Mouse (Mus musculus): ENCODE results near the gene Ankrd44.

Gene Ankrd44

GRCm38 (mm10) chr1:54882856-54883467, 43.2 kb downstream of the Ankrd44 start:
- DNase-seq, result no peak

- DNase-seq, result no peak
These were observed 44.7 kb downstream of the Ankrd44 start for GRCm38 (mm10) chr1:54881523-54881922.

GRCm38 (mm10) chr1:54877423-54878073, 48.6 kb downstream of the Ankrd44 start:
- DNase-seq, result no peak

- DNase-seq, result no peak
These were observed 49.2 kb downstream of the Ankrd44 start for GRCm38 (mm10) chr1:54877014-54877413.

- no peak for DNase-seq
These were observed 52.1 kb downstream of the Ankrd44 start for GRCm38 (mm10) chr1:54874094-54874493.

GRCm38 (mm10) chr1:54872857-54873616, 53.1 kb downstream of the Ankrd44 start:
- DNase-seq, result no peak

- no peak for DNase-seq
These were observed 54.9 kb downstream of the Ankrd44 start for GRCm38 (mm10) chr1:54871321-54871720.

- no peak for DNase-seq
These were observed 55.6 kb downstream of the Ankrd44 start for GRCm38 (mm10) chr1:54870634-54871033.

GRCm38 (mm10) chr1:54867226-54867625, 59.0 kb downstream of the Ankrd44 start:
- peak; percentile 32 for DNase-seq

GRCm38 (mm10) chr1:54866131-54866530, 60.1 kb downstream of the Ankrd44 start:
- no peak for DNase-seq

- no peak for DNase-seq
These were observed 61.1 kb downstream of the Ankrd44 start for GRCm38 (mm10) chr1:54864928-54865652.

GRCm38 (mm10) chr1:54860361-54860760, 65.8 kb downstream of the Ankrd44 start:
- no peak for DNase-seq

- peak; percentile 38 for DNase-seq
These were observed 66.3 kb downstream of the Ankrd44 start for GRCm38 (mm10) chr1:54859876-54860275.

GRCm38 (mm10) chr1:54858898-54859297, 67.3 kb downstream of the Ankrd44 start:
- DNase-seq, result no peak

GRCm38 (mm10) chr1:54856502-54856901, 69.7 kb downstream of the Ankrd44 start:
- DNase-seq, result no peak

- no peak for DNase-seq
These were observed 70.2 kb downstream of the Ankrd44 start for GRCm38 (mm10) chr1:54855970-54856369.

GRCm38 (mm10) chr1:54854388-54854787, 71.8 kb downstream of the Ankrd44 start:
- no peak for DNase-seq

GRCm38 (mm10) chr1:54853311-54854000, 72.7 kb downstream of the Ankrd44 start:
- peak; percentile 61 for DNase-seq

- no peak for DNase-seq
These were observed 74.6 kb downstream of the Ankrd44 start for GRCm38 (mm10) chr1:54851610-54852009.

GRCm38 (mm10) chr1:54850077-54850476, 76.1 kb downstream of the Ankrd44 start:
- no peak for DNase-seq

GRCm38 (mm10) chr1:54847238-54847637, 78.9 kb downstream of the Ankrd44 start:
- no peak for DNase-seq

- DNase-seq, result no peak
These were observed 79.7 kb downstream of the Ankrd44 start for GRCm38 (mm10) chr1:54846346-54847000.

Measured in kidney, postnatal 14 days (tissue).